Mouse (Mus musculus) liver, adult 2 months (tissue): ENCODE data around the gene March2. TPM values are rescaled to one million over a fixed set of nuclear protein-coding genes. Genes with fewer than 3 reads are reported as not detected.

Experiments used
- DNase-seq: peaks from one replicate; pipeline ENCODE4 v3.0.0-alpha.2; 2011; ENCODE audit warnings: low read depth, low spot score; ENCODE audit errors: extremely low read depth
- H3K27ac ChIP-seq: fragments of 200-500 bp; replicated peaks from 2 replicates; pipeline ENCODE4 v1.5.1; 2012; ENCODE audit warnings: low read depth, mild to moderate bottlenecking, control low read depth, inconsistent platforms, low read length; ENCODE audit not compliant: insufficient read depth
- H3K27me3 ChIP-seq: fragments of 200-500 bp; 2 replicates; pipeline ENCODE4 v1.6.1; 2012; ENCODE audit warnings: mild to moderate bottlenecking, moderate library complexity, low read length, inconsistent platforms; ENCODE audit not compliant: control insufficient read depth, insufficient read depth
- H3K36me3 ChIP-seq: fragments of 200-500 bp; 2 replicates; pipeline ENCODE4 v1.6.1; 2012; ENCODE audit warnings: low read length, inconsistent platforms; ENCODE audit not compliant: control insufficient read depth, insufficient read depth
- H3K4me1 ChIP-seq: fragments of 200-500 bp; 2 replicates; pipeline ENCODE4 v1.6.1; 2011; ENCODE audit warnings: low read length; ENCODE audit not compliant: control insufficient read depth, insufficient read depth
- H3K4me3 ChIP-seq: fragments of 200-500 bp; 2 replicates; pipeline ENCODE4 v1.5.1; 2011; ENCODE audit warnings: low read depth, mild to moderate bottlenecking, control low read depth, low read length, moderate library complexity; ENCODE audit not compliant: insufficient read depth
- H3K79me2 ChIP-seq: fragments of 200-500 bp; 2 replicates; pipeline ENCODE4 v1.6.1; 2012; ENCODE audit warnings: inconsistent platforms, mild to moderate bottlenecking, low read length, moderate library complexity; ENCODE audit not compliant: control insufficient read depth, insufficient read depth
- H3K9ac ChIP-seq: fragments of 200-500 bp; 2 replicates; pipeline ENCODE4 v1.6.1; 2012; ENCODE audit warnings: low read depth, mild to moderate bottlenecking, control low read depth, inconsistent platforms, low read length
- CTCF ChIP-seq: fragments of 200-500 bp; IDR thresholded peaks from 2 replicates; pipeline ENCODE4 v1.5.1; 2011; ENCODE audit warnings: low read depth, low read length, control low read depth
- POLR2A ChIP-seq: fragments of 200-500 bp; IDR thresholded peaks from 2 replicates; pipeline ENCODE4 v1.6.1; 2011; ENCODE audit warnings: low read length, control low read depth; ENCODE audit not compliant: insufficient read depth; ENCODE audit errors: extremely low read depth
- WGBS: fragments of 180-500 bp; shearing (Covaris S2); methylation state at CpG from one replicate; pipeline ENCODE4 v1.1.7; 2018; 5-methylcytosine and 5-hydroxymethylcytosine counted together
- polyA plus RNA-seq: library from polyadenylated mRNA; depleted of rRNA; stranded (reverse); fragments of >200 nt; gene quantifications from 2 replicates; pipeline ENCODE4 v1.2.3, GENCODE M21; 2012
- total RNA-seq: library from RNA; depleted of rRNA; stranded (reverse); fragments of >200 nt; gene quantifications from 2 replicates; pipeline ENCODE4 v1.2.3, GENCODE M21; 2014

March2 gene
- total and polyA plus RNA-seq, 2 experiments = 71.2 to 92.3 TPM

GRCm38 (mm10) chr17:33756108-33756790, 37.8 kb upstream of the March2 start:
- no peak for TF ChIP-seq CTCF
- H3K4me1 ChIP-seq = peaks cover 44% of the 10 kb centered on the region
- H3K79me2 ChIP-seq = peaks cover 59% of the 10 kb centered on the region
- no peak overlapping the region for H3K9ac ChIP-seq
- H3K4me3 ChIP-seq = no peak overlapping the region
- H3K27ac ChIP-seq = peak overlapping the region; percentile 30
- no peak for DNase-seq
- WGBS = 54% methylated on average over 3 of the region's 3 CpGs
- H3K36me3 ChIP-seq = no peaks in the 10 kb centered on the region
- H3K27me3 ChIP-seq = no peaks in the 10 kb centered on the region

GRCm38 (mm10) chr17:33755418-33756107, 37.1 kb upstream of the March2 start:
- H3K27me3 ChIP-seq = no peaks in the 10 kb centered on the region
- peak; percentile 76 for DNase-seq
- H3K4me1 ChIP-seq = peaks cover 44% of the 10 kb centered on the region
- TF ChIP-seq POLR2A = no peak
- TF ChIP-seq CTCF = no peak
- peaks cover 59% of the 10 kb centered on the region for H3K79me2 ChIP-seq
- peak overlapping the region; percentile 5; the same call in 1 of the 2 replicates for H3K9ac ChIP-seq
- 39% methylated on average over 10 of the region's 10 CpGs for WGBS
- peak overlapping the region; percentile 24 for H3K27ac ChIP-seq
- H3K36me3 ChIP-seq = no peaks in the 10 kb centered on the region
- H3K4me3 ChIP-seq = no peak overlapping the region

- WGBS = 75% methylated on average over 1 of the region's 1 CpGs
- Histone ChIP-seq H3K4me3 (no peak overlapping the region), H3K27me3 (no peaks in the 10 kb centered on the region), H3K9ac (no peak overlapping the region), H3K79me2 (peaks cover 59% of the 10 kb centered on the region), H3K36me3 (no peaks in the 10 kb centered on the region), H3K4me1 (peaks cover 44% of the 10 kb centered on the region), H3K27ac (no peak overlapping the region)
- no peak for TF ChIP-seq POLR2A
- no peak for TF ChIP-seq CTCF
- DNase-seq = no peak
Observed at GRCm38 (mm10) chr17:33754656-33755055, 36.2 kb upstream of the March2 start.

- peaks cover 41% of the 10 kb centered on the region for H3K79me2 ChIP-seq
- TF ChIP-seq POLR2A = no peak
- TF ChIP-seq CTCF = no peak
- no peak overlapping the region for H3K4me3 ChIP-seq
- peaks cover 8% of the 10 kb centered on the region for H3K36me3 ChIP-seq
- H3K27me3 ChIP-seq = no peaks in the 10 kb centered on the region
- peaks cover 27% of the 10 kb centered on the region for H3K4me1 ChIP-seq
- 90% methylated on average over 2 of the region's 2 CpGs for WGBS
- no peak overlapping the region for H3K9ac ChIP-seq
- H3K27ac ChIP-seq = no peak overlapping the region
- DNase-seq = no peak
Observed at GRCm38 (mm10) chr17:33752297-33752696, 33.8 kb upstream of the March2 start.

- H3K4me3 ChIP-seq = no peak overlapping the region
- H3K79me2 ChIP-seq = peaks cover 32% of the 10 kb centered on the region
- no peak for DNase-seq
- TF ChIP-seq POLR2A = no peak
- TF ChIP-seq CTCF = no peak
- H3K4me1 ChIP-seq = peaks cover 18% of the 10 kb centered on the region
- no peaks in the 10 kb centered on the region for H3K27me3 ChIP-seq
- H3K36me3 ChIP-seq = peaks cover 8% of the 10 kb centered on the region
- no peak overlapping the region for H3K27ac ChIP-seq
- H3K9ac ChIP-seq = no peak overlapping the region
Observed at GRCm38 (mm10) chr17:33751181-33751580, 32.7 kb upstream of the March2 start.

GRCm38 (mm10) chr17:33749451-33749850, 31.0 kb upstream of the March2 start:
- Histone ChIP-seq H3K4me3 (no peak overlapping the region), H3K27me3 (no peaks in the 10 kb centered on the region), H3K27ac (no peak overlapping the region), H3K9ac (no peak overlapping the region), H3K36me3 (peaks cover 8% of the 10 kb centered on the region), H3K79me2 (peaks cover 17% of the 10 kb centered on the region), H3K4me1 (peaks cover 10% of the 10 kb centered on the region)
- no peak for TF ChIP-seq CTCF
- no peak for TF ChIP-seq POLR2A
- WGBS = 89% methylated on average over 5 of the region's 5 CpGs
- DNase-seq = peak; percentile 63
